Mouse (Mus musculus): ENCODE measurements around the gene 1700003E16Rik.

- TF ChIP-seq POLR2A (IDR thresholded peaks at IDR 0.05; ENCODE audit: insufficient read depth, low read depth, low read length) (no peak), CTCF (IDR thresholded peaks at IDR 0.05; ENCODE audit: insufficient read depth, low read depth, low read length) (no peak)
Measured at GRCm38 (mm10) chr6:83138056-83138455, 18.1 kb upstream of the 1700003E16Rik start.

All from olfactory bulb, adult 2 months (tissue).